Mouse (Mus musculus) retina, postnatal 7 days (tissue): Measurements from ENCODE around the gene Zfp13.
"Not testable (repeated sequence)": the region's sequence is repeated elsewhere in the genome, so short reads cannot be mapped to it uniquely, and the experiment has no call there.

ENCODE experiments used
- DNase-seq: peaks from one replicate; pipeline ENCODE4 v3.0.0-alpha.2; 2012; ENCODE audit warnings: low read depth, low spot score

The Zfp13 gene

GRCm38 (mm10) chr17:23598582-23599552 is at the start of gene Zfp13:
TSS of gene Zfp13 (minus strand) at chr17:23599487.
- DNase-seq = peak; percentile 60

GRCm38 (mm10) chr17:23645894-23646293 is 46.6 kb upstream of the Zfp13 start:
- no peak for DNase-seq

GRCm38 (mm10) chr17:23644613-23645495 is 45.6 kb upstream of the Zfp13 start, which contains the start of gene Mmp25:
TSS of gene Mmp25 (minus strand) at chr17:23645277.
- no peak for DNase-seq

- DNase-seq = no peak
Observed at GRCm38 (mm10) chr17:23631241-23631640, 32.0 kb upstream of the Zfp13 start.

- DNase-seq = peak; percentile 42
Observed at GRCm38 (mm10) chr17:23630195-23631020, 31.1 kb upstream of the Zfp13 start.

- no peak for DNase-seq
Observed at GRCm38 (mm10) chr17:23627813-23628212, 28.5 kb upstream of the Zfp13 start.

- DNase-seq = no peak
Observed at GRCm38 (mm10) chr17:23620351-23620750, 21.1 kb upstream of the Zfp13 start.

GRCm38 (mm10) chr17:23617087-23617486 is 17.8 kb upstream of the Zfp13 start:
- no peak for DNase-seq

GRCm38 (mm10) chr17:23610361-23610800 is 11.1 kb upstream of the Zfp13 start:
- no peak for DNase-seq

- no peak for DNase-seq
Observed at GRCm38 (mm10) chr17:23609612-23610011, 10.3 kb upstream of the Zfp13 start.

GRCm38 (mm10) chr17:23605220-23605619 is 5.9 kb upstream of the Zfp13 start:
- DNase-seq = no peak

GRCm38 (mm10) chr17:23604394-23604793 is 5.1 kb upstream of the Zfp13 start:
- no peak for DNase-seq

GRCm38 (mm10) chr17:23603542-23603941 is 4.3 kb upstream of the Zfp13 start:
- no peak for DNase-seq

- DNase-seq = no peak
Observed at GRCm38 (mm10) chr17:23603077-23603476, 3.8 kb upstream of the Zfp13 start.

- DNase-seq = no peak
Observed at GRCm38 (mm10) chr17:23601836-23602585, 2.7 kb upstream of the Zfp13 start.

- DNase-seq = no peak
Observed at GRCm38 (mm10) chr17:23600641-23601622, 1.6 kb upstream of the Zfp13 start, which contains the start of gene Zscan10. TSS of gene Zscan10 (plus strand) at chr17:23600856.

- no peak for DNase-seq
Observed at GRCm38 (mm10) chr17:23599605-23600063, 347 bp upstream of the Zfp13 start.

- not testable (repeated sequence) for DNase-seq
Observed at GRCm38 (mm10) chr17:23595139-23595538, 4.1 kb downstream of the Zfp13 start.

- DNase-seq = no peak
Observed at GRCm38 (mm10) chr17:23592926-23593300, 6.4 kb downstream of the Zfp13 start.
